Mouse (Mus musculus) spleen, postnatal 36 days (tissue): ENCODE measurements around the gene 9830107B12Rik.

Experiments
- DNase-seq, 2 experiments: peaks; one replicate each; pipeline ENCODE4 v3.0.0; 2022; ENCODE audit warnings: low spot score in 2 of 2, mixed read lengths in 1 of 2

The 9830107B12Rik gene

GRCm38 (mm10) chr17:48094820-48095680, 51.0 kb downstream of the 9830107B12Rik start:
- no peak for DNase-seq

GRCm38 (mm10) chr17:48093286-48093817, 52.7 kb downstream of the 9830107B12Rik start:
- DNase-seq: no peak

- DNase-seq: no peak
Measured at GRCm38 (mm10) chr17:48090305-48090704, 55.8 kb downstream of the 9830107B12Rik start.

GRCm38 (mm10) chr17:48089446-48089845, 56.6 kb downstream of the 9830107B12Rik start:
- DNase-seq: no peak

DNA sequence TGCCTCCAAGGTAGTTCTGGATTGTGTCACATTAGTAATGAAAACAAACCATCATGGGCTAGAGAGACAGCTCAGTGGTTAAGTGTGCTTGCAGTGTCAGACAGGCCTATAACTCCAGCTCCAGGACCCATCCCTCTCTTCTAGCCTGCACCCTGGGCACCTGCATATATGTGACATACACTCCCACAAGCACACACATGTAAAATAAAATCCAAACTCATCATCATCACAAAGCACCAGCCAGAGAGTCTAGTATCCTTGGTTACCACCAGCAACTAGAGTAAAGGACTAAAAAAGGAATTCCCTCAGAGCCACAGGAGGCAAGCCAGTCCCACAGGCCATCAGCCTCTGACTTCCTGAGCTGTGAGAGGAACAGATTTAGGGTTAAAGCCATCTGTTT, 57.0 kb downstream of the 9830107B12Rik start, which contains the start of gene 1700067P10Rik:
TSS of gene 1700067P10Rik (plus strand) at position 301 of the 400 bp plus-strand sequence.
- no peak for DNase-seq

- no peak for DNase-seq
Measured at GRCm38 (mm10) chr17:48080626-48081025, 65.4 kb downstream of the 9830107B12Rik start.
